Mouse (Mus musculus) ES-CJ7 (cell line): ENCODE measurements at regions not wholly inside any gene's neighbourhood (a gene's known extent, or its start where the extent isn't known, plus 50 kb on each side); places are given as distances from the start of the nearest gene placed in this dataset.

Source experiments
- DNase-seq: peaks from one replicate; pipeline ENCODE4 v3.0.0; 2011; ENCODE audit warnings: low read depth, low spot score

GRCm38 (mm10) chr14:17234898-17235297 lies 415.9 kb upstream of the Rarb start:
- no peak for DNase-seq

GRCm38 (mm10) chr14:17211502-17211901 lies 392.5 kb upstream of the Rarb start:
- no peak for DNase-seq

GRCm38 (mm10) chr14:17205691-17206090 lies 386.7 kb upstream of the Rarb start:
- DNase-seq, result no peak

- peak; percentile 70 for DNase-seq
Measured at GRCm38 (mm10) chr14:17203251-17204015, 384.5 kb upstream of the Rarb start.

GRCm38 (mm10) chr14:17192953-17193352 lies 374.0 kb upstream of the Rarb start:
- no peak for DNase-seq

- DNase-seq, result peak; percentile 2
Measured at GRCm38 (mm10) chr14:17173218-17173617, 354.3 kb upstream of the Rarb start.

- peak; percentile 40 for DNase-seq
Measured at GRCm38 (mm10) chr14:17172330-17173110, 353.6 kb upstream of the Rarb start.

GRCm38 (mm10) chr14:17171896-17172295 lies 352.9 kb upstream of the Rarb start:
- DNase-seq, result peak; percentile 34

- no peak for DNase-seq
Measured at GRCm38 (mm10) chr14:17158324-17158723, 339.4 kb upstream of the Rarb start.

GRCm38 (mm10) chr14:17156402-17156954 lies 337.5 kb upstream of the Rarb start:
- no peak for DNase-seq

GRCm38 (mm10) chr14:17120679-17121078 lies 301.7 kb upstream of the Rarb start:
- no peak for DNase-seq

- no peak for DNase-seq
Measured at GRCm38 (mm10) chr14:17106668-17107067, 287.7 kb upstream of the Rarb start.

- DNase-seq, result no peak
Measured at GRCm38 (mm10) chr14:17102486-17102885, 283.5 kb upstream of the Rarb start.

GRCm38 (mm10) chr14:17090573-17090937 lies 271.6 kb upstream of the Rarb start:
- no peak for DNase-seq

GRCm38 (mm10) chr14:17089640-17090572 lies 270.9 kb upstream of the Rarb start:
- peak; percentile 6 for DNase-seq

GRCm38 (mm10) chr14:17089089-17089634 lies 270.2 kb upstream of the Rarb start:
- DNase-seq, result no peak

- DNase-seq, result no peak
Measured at GRCm38 (mm10) chr14:17087828-17088227, 268.9 kb upstream of the Rarb start.

GRCm38 (mm10) chr14:17083907-17084306 lies 265.0 kb upstream of the Rarb start:
- no peak for DNase-seq

GRCm38 (mm10) chr14:17081904-17082303 lies 262.9 kb upstream of the Rarb start:
- DNase-seq, result no peak

- no peak for DNase-seq
Measured at GRCm38 (mm10) chr14:17079513-17079912, 260.6 kb upstream of the Rarb start.

GRCm38 (mm10) chr14:17061358-17061757 lies 242.4 kb upstream of the Rarb start:
- no peak for DNase-seq
